Mouse (Mus musculus): Measurements from ENCODE around the gene Klhl31.

DNA sequence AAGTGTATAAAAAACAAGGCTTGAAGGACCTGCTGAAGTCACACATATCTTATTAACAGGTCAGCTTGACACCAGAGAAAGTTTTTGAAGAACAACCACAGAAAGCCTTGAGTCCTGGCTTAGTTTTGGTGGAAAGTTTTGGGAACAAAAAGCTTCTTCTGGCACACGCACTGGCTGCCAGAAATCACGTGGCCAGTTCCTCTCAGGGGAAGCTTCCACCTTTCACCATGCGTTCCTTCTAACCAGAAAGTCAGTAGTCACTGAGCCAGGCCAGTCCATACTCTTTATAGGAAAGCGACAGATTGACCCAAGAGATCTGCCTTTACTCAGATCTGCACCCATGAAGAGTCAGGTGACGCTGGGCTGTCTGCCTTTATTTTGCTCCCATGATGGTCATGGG lies 12.1 kb upstream of the Klhl31 start:
- TF ChIP-seq POLR2A (IDR thresholded peaks at IDR 0.05; ENCODE audit: borderline replicate concordance, extremely low read depth, insufficient read depth, insufficient read length, poor library complexity, severe bottlenecking) (no peak), CTCF (IDR thresholded peaks at IDR 0.05; ENCODE audit: borderline replicate concordance, extremely low read depth, insufficient read depth, insufficient read length) (no peak)

Measured in brain, embryonic 14.5 days (tissue).